Mouse (Mus musculus): ENCODE data around the gene Samsn1.

Gene Samsn1

DNA sequence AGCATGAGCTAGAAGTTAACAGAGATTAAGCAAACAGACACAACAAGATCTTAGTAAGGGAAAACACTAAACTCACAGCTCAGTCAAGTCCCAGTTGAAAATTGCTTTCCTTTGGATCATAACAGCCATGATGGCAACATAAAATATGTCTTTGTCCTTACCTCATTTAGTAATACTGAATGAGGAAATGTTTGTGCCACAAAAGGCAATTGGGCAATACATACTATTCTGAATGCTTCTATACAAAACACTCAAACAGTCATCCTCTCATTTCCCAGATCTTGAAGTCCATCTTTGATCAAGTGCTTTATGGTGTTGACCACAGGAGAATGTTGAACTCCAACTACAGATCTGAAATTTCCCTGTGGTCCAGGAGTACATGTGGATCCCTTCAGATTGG, 88.7 kb downstream of the Samsn1 start:
- no peak for DNase-seq (ENCODE audit: low read depth, low spot score)

GRCm38 (mm10) chr16:75930222-75930553, 91.9 kb downstream of the Samsn1 start:
- DNase-seq (ENCODE audit: low read depth, low spot score), result no peak

DNA sequence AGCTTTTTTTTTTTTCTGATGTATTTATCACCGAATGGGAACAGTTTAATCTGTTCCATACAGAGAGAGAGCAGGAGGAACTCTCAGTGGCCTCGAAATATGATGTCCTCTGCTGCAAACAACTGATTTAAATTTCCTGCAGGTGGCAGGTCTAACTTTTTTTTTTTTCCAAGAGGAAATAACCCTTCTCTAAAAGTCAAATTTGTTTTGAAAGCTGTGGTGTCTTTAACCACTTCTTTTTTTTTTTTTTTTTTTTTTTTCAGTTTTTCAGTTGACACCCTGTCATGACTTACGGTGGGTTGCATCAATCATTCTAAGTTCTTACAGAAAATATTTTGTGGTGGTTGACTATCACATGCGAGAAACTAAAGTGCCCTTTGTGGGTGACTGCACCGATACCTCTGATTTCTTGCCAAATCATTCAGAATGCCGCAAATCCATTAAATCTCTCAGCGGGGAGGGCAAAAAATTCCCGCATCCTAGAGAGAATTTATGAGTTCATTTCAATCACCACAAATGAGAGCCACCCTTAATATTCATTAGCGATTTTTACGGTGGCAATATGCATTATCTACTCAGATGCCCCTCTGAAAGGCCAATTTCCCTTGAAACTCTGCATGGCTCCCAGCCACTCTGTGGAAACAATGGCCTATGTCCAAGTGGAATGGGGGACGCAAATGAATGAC, 92.4 kb downstream of the Samsn1 start:
- peak; percentile 28 for DNase-seq (ENCODE audit: low read depth, low spot score)

GRCm38 (mm10) chr16:75926511-75926910, 95.6 kb downstream of the Samsn1 start:
- DNase-seq (ENCODE audit: low read depth, low spot score), result no peak

DNA sequence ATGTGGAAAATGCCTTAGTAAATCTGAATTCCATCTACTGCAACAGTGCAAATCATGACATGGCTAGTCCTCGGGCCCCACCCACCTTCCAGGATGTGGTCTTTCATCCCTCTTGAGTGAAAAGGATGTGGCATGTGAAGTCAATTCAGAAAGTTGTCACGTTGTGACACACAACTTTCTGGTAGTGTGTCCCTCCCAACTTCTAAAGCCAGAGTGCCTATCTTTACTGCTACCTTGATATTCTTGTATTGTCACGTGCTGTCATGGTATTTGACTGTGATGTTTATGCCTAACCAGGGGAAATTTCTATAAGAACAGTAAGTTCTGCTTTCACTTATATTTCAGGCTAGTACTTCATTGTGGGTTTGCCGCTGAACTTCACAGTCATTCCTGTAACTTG, 101.2 kb downstream of the Samsn1 start:
- peak; percentile 67 for DNase-seq (ENCODE audit: low read depth, low spot score)

DNA sequence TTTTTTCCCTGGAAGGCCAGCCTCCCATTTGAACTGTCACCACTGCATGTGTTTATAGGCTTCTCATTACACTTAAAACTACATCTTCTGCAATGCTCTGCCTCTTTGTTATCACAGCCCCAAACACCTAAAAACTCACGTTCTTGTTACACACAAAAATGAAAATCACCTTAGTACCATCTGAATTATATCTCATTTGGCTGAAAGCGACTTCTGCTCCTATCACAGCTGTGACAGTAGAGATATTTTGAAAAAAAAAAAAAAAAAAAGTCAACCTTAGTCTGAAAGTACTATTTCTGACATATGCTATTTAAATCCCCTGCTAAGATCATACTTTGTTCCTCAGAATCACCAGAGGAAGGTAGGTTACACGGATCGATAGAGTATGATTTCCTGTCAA, 102.8 kb downstream of the Samsn1 start:
- no peak for DNase-seq (ENCODE audit: low read depth, low spot score)

GRCm38 (mm10) chr16:75917712-75918111, 104.4 kb downstream of the Samsn1 start:
- DNase-seq (ENCODE audit: low read depth, low spot score), result peak; percentile 21

DNA sequence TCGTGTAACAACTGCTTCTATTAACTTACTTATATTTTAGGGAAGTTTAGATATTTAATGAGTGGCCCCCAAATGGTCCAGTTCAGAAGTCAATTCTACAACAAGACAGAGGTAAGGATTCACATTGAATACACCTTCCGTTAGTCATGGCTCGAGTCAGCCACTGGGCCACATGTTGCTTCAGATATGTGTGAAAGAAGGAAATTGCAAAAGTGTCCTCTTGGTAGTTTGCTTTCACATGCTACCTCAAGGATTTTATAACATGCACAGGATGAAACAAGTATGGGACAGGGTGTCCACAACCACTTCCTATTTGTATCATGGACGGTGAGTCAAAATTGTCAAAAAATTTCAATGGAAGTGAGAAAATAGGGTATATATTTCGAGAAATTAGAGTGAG, 110.0 kb downstream of the Samsn1 start:
- DNase-seq (ENCODE audit: low read depth, low spot score), result no peak

DNA sequence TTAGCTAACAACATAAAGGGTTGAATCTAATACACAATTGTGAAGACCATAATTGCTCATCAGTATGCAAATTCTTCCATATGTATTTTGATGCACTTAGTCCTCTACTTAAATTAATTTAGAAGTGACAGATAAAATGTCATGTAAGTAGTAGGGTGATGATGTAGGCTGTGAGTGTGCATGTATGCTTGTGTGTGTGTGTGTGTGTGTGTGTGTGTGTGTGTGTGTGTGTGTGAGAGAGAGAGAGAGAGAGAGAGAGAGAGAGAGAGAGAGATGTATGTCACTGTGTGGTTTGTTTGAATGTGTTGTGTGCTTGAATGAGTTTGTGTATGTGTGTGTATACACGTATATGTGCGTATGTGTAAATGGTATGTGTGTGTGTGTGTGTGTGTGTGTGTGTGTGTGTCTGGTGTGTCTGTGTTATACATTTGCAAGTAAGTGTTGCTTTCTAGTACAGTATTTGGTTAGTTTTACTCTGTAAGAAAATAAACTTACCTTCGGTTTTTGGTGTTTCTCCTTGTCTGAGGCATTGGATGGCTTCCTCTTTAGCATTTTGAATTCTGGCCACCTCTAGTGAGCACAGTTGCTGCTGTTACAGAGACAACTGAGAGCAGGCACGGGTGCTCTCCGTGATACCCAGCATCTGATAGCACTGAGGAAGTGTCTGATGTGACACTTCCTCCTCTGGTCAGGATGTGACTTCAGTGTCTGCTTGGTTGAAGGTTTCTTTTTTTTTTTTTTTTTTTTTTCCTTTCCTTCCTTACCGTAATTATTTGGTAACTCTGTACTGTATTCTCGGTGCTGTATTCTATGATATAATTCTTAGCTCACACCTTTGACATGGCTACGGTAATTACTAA, 113.2 kb downstream of the Samsn1 start:
- peak; percentile 89 for DNase-seq (ENCODE audit: low read depth, low spot score)

DNA sequence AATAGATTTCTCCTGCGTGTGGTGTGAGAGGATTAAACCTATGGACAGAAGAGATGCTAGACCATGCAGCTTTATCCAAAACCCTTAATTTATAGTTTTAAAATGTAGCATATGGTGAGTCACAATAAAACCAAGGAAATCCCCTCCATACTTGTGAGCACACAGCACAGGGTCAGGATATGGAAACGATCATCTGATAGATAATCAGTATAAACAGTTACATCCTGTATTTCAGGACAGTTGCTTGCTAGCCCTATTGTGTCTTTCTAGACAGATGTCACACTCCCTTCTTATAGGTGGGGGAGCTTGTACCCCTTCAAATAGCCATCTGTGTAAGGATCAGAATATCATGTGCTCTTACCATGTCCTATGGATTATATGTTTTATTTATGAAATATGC, 115.3 kb downstream of the Samsn1 start:
- DNase-seq (ENCODE audit: low read depth, low spot score), result peak; percentile 67

DNA sequence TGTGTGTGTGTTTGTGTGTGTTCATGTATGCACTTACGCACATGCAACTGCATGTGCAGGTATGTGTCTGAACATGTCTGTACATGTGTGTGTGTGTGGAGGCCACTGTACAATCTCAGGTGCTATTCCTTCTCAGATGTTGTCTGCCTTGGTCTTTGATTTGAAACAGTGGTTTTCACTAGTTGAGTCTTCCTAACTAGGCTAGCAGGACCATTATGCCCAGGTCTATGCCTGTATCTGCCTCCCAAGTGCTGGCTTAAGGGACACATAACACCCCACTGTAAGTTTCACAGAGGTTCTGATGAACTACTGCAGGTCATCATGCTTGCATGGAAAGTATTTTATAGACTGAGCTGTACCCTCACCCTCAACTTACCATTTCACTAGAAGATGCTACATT, 115.8 kb downstream of the Samsn1 start:
- DNase-seq (ENCODE audit: low read depth, low spot score), result peak; percentile 25

DNA sequence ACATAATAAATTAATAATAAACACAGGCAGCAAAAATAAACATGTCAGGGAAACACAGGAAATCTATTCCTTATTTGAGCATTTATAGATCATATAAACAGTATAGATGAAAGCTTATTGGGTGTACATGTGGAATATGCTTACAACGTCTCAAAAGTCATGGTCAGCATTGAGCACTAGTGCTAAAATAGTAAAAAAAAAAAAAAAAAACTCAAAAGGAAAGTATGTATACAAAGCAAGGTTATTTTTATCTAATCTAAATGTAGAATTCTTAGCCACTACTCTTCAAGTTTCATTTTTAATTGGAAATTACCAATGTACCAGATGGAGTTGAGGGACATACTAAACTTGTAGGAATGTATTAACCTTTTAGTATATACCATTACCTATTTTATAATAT, 116.8 kb downstream of the Samsn1 start:
- no peak for DNase-seq (ENCODE audit: low read depth, low spot score)

GRCm38 (mm10) chr16:75904072-75904471, 118.0 kb downstream of the Samsn1 start:
- DNase-seq (ENCODE audit: low read depth, low spot score), result no peak

DNA sequence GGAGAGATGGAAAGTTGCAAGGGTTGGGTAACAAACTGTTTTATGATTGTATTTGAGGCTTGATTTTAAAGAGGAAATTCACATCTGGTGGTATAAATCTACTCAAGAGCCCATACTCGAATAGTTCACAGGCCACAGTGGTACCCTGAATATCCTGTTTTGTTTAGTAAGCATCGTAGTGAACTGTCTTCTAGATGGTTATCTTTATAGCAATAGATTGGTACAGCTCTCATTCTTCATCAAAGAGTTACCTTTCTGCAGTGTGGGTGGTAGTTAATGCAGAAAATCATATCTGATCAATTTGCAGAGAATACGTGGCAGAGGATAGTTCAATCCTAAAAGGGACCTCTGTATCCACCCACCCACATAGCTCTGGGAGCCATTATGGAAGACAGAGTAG, 119.1 kb downstream of the Samsn1 start:
- DNase-seq (ENCODE audit: low read depth, low spot score), result peak; percentile 50

GRCm38 (mm10) chr16:75899885-75900620, 122.0 kb downstream of the Samsn1 start:
- peak; percentile 32 for DNase-seq (ENCODE audit: low read depth, low spot score)

DNA sequence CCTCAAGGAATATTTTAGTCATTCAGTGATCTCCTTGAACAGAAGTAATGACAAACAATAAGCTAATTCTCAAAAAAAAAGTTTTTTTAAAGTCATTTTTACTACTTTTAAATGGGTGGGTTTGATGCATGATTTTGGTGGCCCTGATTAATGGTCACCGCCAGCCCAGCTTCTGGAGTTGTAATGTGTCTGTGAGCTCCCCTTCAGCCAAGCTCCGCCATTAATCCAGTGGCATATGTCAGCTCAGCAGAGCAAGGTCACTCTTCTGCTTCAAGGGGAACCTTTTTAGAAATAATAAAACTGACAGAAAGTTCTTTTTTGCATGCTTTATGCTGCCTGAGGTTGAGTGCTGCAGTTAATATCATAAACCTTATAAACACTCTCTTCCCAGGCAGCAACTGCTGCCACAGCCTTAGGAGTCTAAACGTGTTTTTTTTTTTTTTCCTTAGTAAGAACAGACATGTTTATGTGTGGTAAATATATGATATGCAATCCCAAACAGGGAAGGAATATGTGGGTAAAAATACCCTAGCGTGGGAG, 124.2 kb downstream of the Samsn1 start:
- DNase-seq (ENCODE audit: low read depth, low spot score), result no peak

- peak; percentile 66 for DNase-seq (ENCODE audit: low read depth, low spot score)
Observed at GRCm38 (mm10) chr16:75894263-75894901, 127.7 kb downstream of the Samsn1 start.

GRCm38 (mm10) chr16:75893470-75893869, 128.6 kb downstream of the Samsn1 start:
- no peak for DNase-seq (ENCODE audit: low read depth, low spot score)

DNA sequence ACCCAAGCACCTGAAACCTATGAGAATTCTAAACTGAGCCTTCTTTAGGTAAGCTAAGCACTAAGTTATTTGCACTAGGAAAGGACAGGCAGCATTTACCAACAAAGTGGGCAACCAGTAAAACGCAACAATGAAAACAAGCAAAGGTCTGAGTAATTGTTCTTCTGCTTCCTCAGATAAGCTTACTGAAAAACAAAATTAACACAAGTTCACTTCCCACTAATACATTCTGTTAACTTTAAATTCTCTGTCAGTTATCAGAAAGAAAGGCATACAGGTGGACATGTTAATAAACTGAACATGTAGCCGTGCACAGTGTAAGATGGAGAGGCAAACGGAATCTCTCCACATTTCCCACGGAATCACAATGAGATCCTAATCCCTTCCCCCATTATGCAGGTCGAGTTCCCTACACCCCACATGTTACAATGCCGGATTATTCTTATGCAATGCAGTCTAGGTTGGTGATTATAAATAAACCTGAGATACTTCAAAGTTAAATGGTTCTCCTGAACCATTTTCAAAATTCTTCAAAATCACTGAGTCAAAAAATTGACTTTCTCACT, 132.9 kb downstream of the Samsn1 start:
- no peak for DNase-seq (ENCODE audit: low read depth, low spot score)

DNA sequence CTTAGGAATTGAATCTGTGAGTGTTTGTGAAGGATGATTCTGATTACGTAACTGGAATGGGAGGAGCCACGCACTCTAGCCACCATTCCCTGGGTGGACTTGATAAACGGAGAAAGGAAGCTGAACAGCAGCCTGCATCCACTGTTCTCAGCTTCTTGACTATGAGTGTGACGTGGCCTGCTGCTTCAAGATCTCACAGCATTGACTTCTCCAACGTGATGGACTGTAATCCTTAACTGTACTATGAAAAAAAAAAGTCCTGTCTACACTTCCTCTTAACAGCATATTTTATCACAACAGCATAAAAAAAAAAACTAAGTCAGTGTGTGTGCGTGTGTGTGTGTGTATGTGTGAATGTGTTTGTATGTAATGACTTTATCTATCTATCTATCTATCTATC, 134.9 kb downstream of the Samsn1 start:
- DNase-seq (ENCODE audit: low read depth, low spot score), result no peak

DNA sequence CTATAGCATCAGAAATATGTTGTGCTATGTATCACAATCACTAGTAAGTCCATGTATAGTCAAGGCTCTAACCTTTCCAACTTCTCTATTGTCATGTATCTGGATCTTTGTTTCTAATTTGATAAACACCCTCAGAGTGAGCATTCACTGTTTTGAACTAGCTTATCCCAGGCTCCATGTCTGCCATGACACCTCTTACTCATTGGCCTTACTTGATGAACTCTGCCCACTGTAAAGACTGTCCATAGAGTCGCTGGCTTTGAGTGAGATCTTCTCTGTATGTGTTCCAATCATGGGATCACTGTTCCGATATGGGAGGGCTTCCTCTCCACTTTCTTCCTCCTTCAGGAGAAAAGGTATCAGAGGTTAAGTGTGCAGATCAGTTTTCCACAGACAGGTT, 143.2 kb downstream of the Samsn1 start:
- DNase-seq (ENCODE audit: low read depth, low spot score), result no peak

All from CD4-positive, CD25-positive, alpha-beta regulatory T cell, adult 2 months (primary cell).